14 mouse cellular contexts compared by ENCODE assay signal in the genomic region with DNA sequence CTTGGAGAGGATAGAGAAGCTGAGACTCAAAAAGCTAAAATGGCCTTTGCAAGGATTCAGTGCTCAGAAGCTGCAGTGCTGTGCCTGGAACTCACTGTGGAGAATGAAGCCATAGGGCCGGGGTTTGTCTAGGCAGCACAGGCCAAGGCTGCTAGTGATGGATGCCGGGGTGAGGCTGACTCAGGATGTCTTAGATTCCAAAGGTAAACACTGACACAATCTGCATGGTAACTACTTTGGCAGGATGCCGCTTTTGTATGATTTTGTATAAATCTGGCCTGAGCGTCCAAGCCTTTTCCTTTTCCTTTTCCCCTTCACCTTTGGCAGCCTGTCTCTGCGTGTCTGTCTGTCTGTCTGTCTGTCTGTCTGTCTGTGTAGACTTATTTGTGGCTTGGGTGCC. TPM values are rescaled to one million over a fixed set of nuclear protein-coding genes. Genes with fewer than 3 reads are reported as not detected.
DNase-seq lines count a peak whose midpoint lies in the region.
"Had no signal": no experiment of that assay in that cellular context is flagged by ENCODE, and none has a peak within 500 bp of the region (broad histone marks: within the 10 kb centered on the region; RNA-seq: fewer than 3 reads in every experiment).

No protein-coding gene starts in this region.

- DNase-seq in adrenal gland, postnatal 14 days: peak; percentile 51
- DNase-seq in adrenal gland, postnatal 25 days: no peak
- DNase-seq in heart, postnatal 10 days: peak; percentile 39 to 59
- peak; percentile 79 for DNase-seq in kidney, postnatal 14 days
- DNase-seq in lung, postnatal 25 days (ENCODE audit: low spot score): peak; percentile 83
- DNase-seq in spleen, postnatal 14 days (ENCODE audit: low spot score in 2 of 2): no peak
- no peak for DNase-seq in layer of hippocampus, adult 8-10 months (ENCODE audit: low spot score in 2 of 2)
- no peak for DNase-seq in cerebellum, adult 11 months
- DNase-seq: cerebellum, postnatal 14 days; gastrocnemius, postnatal 10 days; layer of hippocampus, postnatal 36 days; midbrain, embryonic 14.5 days; thymus, adult 2 months had no signal

- intact Hi-C loops in heart, postnatal 10 days (cut with DNase I): no loop called here

RNA-seq across cellular contexts. Expression of a gene that starts 49.5 kb away (rescaled TPM):
- total RNA-seq in adrenal gland, postnatal 14 days (2021): 12.7 and 14.5 TPM in 2 replicates
- total RNA-seq in adrenal gland, postnatal 25 days (2021): 10.8 and 11.3 TPM in 2 replicates
- total RNA-seq in heart, postnatal 10 days (2021): 10 to 100 TPM; 10.6 to 19.0 TPM
- total RNA-seq in layer of hippocampus, adult 8-10 months (2022): 1 to 10 TPM; 1.4 to 2.8 (median 2.2) TPM
- total RNA-seq: ES-E14 had no signal

Comparison
In these comparisons a context has a peak if more than half of its experiments do, and no peak if none do; other contexts are left out.
1. DNase-seq: peak in adrenal gland, postnatal 14 days (single experiment), heart, postnatal 10 days (2 of 2), kidney, postnatal 14 days (single experiment) and lung, postnatal 25 days (single experiment); none in adrenal gland, postnatal 25 days (single experiment), spleen, postnatal 14 days (0 of 2), layer of hippocampus, adult 8-10 months (0 of 2) and cerebellum, adult 11 months (single experiment).